Mouse (Mus musculus) testis, adult 2 months (tissue): ENCODE results near the gene Gm21677.
"Not testable (repeated sequence)": the region's sequence is repeated elsewhere in the genome, so short reads cannot be mapped to it uniquely, and the experiment has no call there.

Experiments
- CTCF ChIP-seq: fragments of 200-500 bp; IDR thresholded peaks from 2 replicates; pipeline ENCODE4 v1.5.1; 2012; ENCODE audit warnings: low read depth, mild to moderate bottlenecking, inconsistent platforms, low read length, moderate library complexity; ENCODE audit not compliant: control insufficient read depth, insufficient read depth, insufficient replicate concordance
- POLR2A ChIP-seq: fragments of 200-500 bp; IDR thresholded peaks from 2 replicates; pipeline ENCODE4 v1.6.1; 2012; ENCODE audit warnings: low read depth, mild to moderate bottlenecking, inconsistent platforms, low read length, moderate library complexity; ENCODE audit not compliant: control insufficient read depth

DNA sequence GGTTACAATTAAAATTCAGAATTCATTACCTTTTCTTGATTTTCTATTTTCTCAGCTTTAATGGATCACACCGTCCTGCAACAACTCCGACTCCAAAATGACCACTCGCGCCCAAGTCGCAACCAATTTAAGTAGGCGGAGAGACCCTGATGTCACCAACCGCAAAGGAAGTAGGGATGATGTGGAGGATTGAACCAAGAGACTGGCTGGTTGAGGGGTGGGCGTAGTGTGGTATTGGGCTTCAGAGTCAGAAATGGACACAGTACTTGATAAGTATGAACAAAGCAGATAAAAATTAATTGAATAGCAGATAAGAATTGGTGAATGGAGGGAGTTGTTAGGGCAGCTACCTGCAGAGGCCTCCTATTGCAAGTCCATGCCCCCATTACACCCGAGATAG is at the start of gene Gm21677:
- TF ChIP-seq CTCF, POLR2A: not testable (repeated sequence)
